Mouse (Mus musculus) ovary, postnatal 36 days (tissue): ENCODE data around the gene Bag1.
A peak's percentile ranks its signal among the peaks of the same experiment; 100 is the strongest.

Experiments used
- DNase-seq: peaks from one replicate; pipeline ENCODE4 v3.0.0; 2022; ENCODE audit warnings: low spot score, mixed read lengths

Bag1 gene

GRCm38 (mm10) chr4:40948160-40948708 lies at the start of gene Bag1, which contains the start of gene Chmp5:
Gene Bag1 (minus strand): TSS chr4:40948294.
Gene Chmp5 (plus strand): TSS chr4:40948407.
- peak; percentile 99 for DNase-seq

GRCm38 (mm10) chr4:40996302-40996701 lies 48.2 kb upstream of the Bag1 start:
- DNase-seq, result no peak

DNA sequence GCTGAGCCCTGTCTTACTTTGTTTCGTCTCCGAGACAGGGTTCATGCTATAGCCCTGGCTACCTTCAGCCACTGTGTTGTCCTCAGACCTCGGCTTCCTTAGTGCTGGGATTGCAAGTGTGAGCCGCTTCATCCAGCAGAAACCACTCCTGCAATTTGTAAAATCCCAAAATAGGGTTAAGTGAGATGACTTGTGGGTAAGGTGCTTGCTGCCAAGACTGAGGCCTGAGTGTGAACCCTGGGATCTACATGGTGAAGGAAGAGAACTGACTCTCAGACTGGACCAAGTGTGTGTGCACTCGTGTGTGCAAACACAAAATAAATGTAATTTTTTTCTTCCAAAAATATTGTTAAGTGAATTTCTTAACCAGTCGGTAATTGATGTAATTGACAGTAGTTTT lies 41.5 kb upstream of the Bag1 start:
- no peak for DNase-seq

DNA sequence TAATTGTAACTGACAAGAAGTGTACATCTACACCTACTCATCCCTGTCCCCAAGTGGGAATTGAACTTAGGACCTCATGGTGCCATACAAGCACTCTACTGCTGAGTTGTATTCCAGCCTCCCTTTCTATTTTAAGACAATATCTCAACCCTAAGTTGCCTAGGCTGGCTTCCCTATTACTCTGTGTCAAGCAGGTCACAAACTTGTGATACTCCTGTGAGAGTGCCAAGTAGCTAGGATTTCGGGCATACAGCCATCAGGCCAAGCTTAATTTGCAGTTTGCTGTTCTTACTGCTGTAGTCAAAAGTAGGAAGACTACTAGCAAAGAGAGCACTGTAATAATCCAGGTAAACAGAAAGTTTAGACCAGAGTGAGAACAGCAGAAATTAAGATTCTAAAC lies 35.6 kb upstream of the Bag1 start:
- DNase-seq, result no peak

GRCm38 (mm10) chr4:40982486-40982885 lies 34.4 kb upstream of the Bag1 start:
- DNase-seq, result no peak

DNA sequence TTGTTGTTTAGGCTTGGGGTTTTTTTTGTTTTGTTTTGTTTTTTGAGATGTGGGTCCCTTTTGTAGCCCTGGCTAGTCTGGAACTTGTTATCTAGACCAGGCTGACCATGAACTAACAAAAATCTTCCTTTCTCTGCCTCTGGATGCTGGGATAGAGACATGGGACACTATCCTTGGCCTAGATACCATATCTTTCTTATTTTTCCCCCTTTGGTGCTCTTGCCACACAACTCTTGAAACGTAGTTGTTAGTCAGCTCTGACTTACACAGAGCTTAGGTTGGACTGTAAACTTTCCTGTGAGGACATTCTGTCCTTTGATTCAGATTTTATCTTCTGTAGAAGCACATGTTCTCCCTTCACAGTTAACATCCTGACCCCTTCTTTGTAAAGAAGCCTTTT lies 31.3 kb upstream of the Bag1 start:
- no peak for DNase-seq

DNA sequence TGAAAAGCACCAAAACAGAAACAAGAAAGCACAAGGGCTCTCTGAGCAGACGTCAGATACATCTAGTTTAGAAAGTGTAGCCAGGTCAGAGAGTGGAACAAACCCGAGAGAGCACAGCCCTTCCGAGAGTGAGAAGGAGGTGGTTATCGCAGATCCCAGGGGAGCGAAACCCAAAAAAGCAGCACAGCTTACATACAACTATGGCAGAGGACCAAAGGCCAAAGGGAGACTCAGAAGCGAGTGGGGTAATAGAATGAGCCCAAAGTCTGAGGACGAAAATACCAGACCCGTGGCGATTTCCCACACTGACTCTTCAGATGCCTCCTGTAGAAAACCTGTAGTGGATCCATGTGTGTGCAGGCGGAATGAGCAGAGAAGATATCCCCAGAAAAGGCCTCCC lies 28.6 kb upstream of the Bag1 start:
- DNase-seq, result no peak

- no peak for DNase-seq
Measured at GRCm38 (mm10) chr4:40975678-40976077, 27.6 kb upstream of the Bag1 start.

GRCm38 (mm10) chr4:40974011-40974410 lies 25.9 kb upstream of the Bag1 start:
- DNase-seq, result peak; percentile 27

- DNase-seq, result no peak
Measured at GRCm38 (mm10) chr4:40971744-40972143, 23.6 kb upstream of the Bag1 start.

DNA sequence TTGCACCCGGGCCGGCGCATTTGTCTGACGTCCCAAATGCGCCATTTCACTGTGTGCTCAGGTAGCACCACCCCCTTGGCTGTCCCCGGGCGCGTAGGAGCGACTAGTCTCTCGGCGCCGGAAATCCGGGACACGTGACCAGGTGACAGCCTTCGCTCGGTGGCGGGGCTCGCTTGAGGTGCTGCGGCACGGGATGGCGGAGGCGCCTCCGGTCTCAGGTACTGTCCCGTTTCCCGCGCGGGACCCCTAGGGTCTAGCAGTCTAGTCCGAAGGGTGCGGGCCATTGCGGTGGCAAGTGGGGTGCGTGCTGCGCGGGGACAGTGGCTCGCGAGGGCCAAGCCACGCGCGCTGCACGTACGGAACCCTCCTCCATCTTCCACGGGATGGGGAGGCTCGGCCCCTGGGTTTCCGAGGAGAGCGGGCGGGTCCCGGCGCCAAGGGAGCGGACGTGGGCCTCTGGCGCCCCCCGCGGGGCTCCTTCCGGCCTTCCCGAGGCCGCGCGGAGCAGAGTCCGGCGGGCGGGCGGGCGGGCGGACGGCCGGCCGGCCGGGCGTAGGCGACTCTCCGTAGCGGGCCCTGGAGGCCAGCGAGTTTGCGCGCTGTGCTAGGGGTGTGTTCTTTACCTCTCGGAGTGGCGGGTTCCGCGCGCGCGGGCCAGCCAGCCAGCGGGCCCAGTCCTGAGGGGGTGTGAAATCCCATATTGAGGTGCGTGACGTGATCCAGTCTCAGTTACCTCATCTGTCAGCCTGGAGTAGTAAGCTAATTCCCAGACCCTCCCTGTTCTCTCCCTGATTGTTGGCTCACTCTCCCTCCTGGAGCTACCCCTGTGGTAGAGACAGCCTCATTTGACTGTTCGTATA lies 23.0 kb upstream of the Bag1 start, which contains the start of gene Nfx1:
Gene Nfx1 (plus strand): TSS at position 65 of the 860 bp plus-strand sequence.
- peak; percentile 92 for DNase-seq

DNA sequence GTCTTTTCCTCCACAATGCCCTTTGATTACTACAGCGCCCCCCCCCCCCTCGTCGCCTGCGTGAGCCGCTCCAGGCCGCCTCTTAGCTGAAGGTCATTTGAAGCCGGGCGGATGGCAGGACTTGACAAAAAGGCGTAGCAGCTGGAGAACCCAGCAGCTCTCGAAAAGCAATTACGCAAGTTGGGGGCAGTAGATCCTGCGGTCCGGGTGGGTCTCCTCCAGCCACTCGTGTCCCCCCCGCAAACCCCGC lies 22.4 kb upstream of the Bag1 start:
- DNase-seq, result no peak

GRCm38 (mm10) chr4:40969781-40970591 lies 21.9 kb upstream of the Bag1 start:
- DNase-seq, result no peak

GRCm38 (mm10) chr4:40969161-40969560 lies 21.1 kb upstream of the Bag1 start:
- no peak for DNase-seq

DNA sequence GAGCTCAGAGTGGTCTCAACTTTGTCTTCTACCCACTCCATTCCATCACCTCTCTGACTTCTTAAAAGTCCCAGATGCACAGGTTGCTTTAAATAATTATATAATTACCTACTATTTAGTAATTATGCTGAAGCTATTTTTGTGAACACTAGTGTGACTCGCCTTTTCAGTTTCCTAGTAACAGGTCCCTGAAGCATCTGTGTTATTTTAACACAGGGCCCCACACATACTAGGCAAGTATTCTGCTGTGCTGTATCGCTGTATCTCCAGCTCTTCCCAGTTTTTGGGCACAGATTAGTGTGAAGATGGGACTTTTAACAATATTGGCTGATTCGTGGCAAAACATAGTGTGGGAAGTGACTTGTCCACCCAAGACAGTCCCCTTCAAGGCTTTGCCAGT lies 15.4 kb upstream of the Bag1 start:
- no peak for DNase-seq

DNA sequence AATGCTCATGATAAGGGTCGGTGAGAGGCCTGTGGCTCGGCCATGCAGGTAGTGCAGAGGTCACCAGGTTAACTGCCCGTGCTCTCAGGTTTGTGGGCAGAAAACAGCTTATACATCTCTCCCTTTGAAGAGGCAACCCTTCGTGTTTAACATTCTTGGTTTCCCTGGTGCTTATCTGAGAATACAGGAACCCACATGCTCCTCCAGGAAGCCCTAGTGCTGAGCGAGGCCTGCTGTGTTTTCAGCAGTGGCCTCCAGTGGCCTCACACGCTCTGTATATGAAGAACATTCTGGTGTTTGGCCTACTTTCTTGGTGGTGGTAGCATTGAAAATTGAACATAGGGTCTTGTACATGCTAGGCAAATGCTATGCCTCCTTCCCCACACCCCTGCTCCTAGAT lies 7.8 kb upstream of the Bag1 start:
- no peak for DNase-seq

GRCm38 (mm10) chr4:40953521-40953920 lies 5.4 kb upstream of the Bag1 start:
- DNase-seq, result no peak

DNA sequence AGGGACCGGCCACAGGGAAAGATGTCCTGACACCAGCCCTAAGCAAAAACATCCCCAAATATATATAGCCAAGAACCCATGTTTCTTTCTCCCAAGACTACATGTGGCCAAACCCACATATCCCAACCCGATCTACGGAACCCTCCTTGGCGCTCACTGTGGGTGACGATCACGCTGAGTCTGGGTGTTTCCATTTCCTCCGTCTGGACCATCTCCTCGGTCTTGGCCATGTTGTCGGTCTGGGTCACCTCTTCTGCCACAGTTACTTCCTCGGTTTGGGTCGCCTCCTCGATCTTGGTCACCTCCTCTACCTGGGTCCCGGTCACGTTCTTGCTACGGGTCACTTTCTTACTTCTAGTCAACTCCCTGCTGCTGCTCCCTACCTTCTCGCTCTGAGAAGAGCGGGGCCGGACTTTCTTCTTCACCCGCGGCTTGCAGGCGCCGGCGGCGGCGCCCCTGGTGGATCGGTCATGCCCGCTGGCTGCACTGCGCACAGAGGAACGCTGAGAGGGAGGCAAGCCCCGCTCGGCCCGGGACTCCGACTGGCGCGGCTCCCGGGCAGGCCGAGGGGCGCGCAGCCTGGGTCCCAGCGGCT lies 432 bp downstream of the Bag1 start:
- DNase-seq, result no peak

DNA sequence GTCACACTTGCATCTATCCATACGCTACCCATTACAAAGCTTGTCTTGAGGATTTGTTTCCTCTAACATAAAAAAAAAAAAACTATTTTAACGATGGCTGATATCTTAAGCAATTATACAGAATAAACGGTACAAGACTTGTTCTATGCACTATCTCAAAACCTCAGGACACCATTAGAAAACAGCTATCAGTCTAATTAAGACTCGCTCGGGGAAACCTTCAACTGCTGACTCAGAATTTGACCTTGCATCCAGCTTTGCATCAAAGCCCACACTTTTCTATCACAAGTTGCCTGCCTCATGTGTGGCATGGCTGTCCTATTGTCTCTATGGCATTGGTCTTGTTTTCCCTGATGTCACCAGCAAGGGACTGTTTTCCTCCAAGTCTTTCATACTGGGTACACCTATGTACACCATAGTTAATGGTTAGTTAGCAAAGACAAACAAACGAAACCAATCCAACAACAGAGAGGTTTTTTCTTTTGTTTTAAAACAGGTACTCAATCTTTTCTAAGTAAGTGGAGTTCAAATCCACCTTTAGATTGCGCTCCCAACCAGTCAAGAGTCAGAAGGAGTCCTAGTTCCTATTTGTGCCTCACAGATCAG lies 1.5 kb downstream of the Bag1 start:
- DNase-seq, result no peak

GRCm38 (mm10) chr4:40943651-40944050 lies 4.4 kb downstream of the Bag1 start:
- DNase-seq, result no peak

DNA sequence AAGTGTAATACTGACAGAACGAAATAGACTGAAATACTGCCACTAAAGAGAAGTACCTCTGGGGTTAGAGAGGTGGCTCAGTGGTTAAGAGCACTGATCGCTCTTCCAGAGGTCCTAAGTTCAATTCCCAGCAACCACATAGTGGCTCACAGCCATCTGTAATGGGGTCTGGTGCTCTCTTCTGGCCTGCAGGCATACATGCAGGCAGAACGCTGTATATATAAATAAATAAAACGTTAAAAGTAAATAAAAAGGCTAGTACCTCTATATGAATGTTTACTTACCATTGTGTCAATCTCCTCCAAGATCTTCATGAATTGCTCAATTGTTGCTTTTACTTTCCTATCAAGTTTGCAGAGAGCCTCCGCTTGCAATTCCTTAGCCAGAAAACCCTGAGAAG lies 9.3 kb downstream of the Bag1 start:
- no peak for DNase-seq

- peak; percentile 43 for DNase-seq
Measured at GRCm38 (mm10) chr4:40936175-40936839, 11.8 kb downstream of the Bag1 start.
